Mouse (Mus musculus): ENCODE measurements at regions not wholly inside any gene's neighbourhood (a gene's known extent, or its start where the extent isn't known, plus 50 kb on each side); places are given as distances from the start of the nearest gene placed in this dataset.

GRCm38 (mm10) chr16:5445776-5446175, 190.0 kb upstream of the Eef2kmt start:
- TF ChIP-seq POLR2A (IDR thresholded peaks at IDR 0.05; ENCODE audit: insufficient read depth, low read depth, low read length), result no peak
- no peak for TF ChIP-seq CTCF (IDR thresholded peaks at IDR 0.05; ENCODE audit: insufficient read depth, low read depth, low read length)
